Mouse (Mus musculus) olfactory bulb, adult 2 months (tissue): Measurements from ENCODE around the gene S100a5.

ENCODE experiments used
- CTCF ChIP-seq: fragments of 200-500 bp; IDR thresholded peaks from 2 replicates; pipeline ENCODE4 v1.5.1; 2012; ENCODE audit warnings: low read depth, mild to moderate bottlenecking, low read length, moderate library complexity; ENCODE audit not compliant: insufficient read depth
- POLR2A ChIP-seq: fragments of 200-500 bp; IDR thresholded peaks from 2 replicates; pipeline ENCODE4 v1.6.1; 2012; ENCODE audit warnings: mild to moderate bottlenecking, low read depth, low read length, moderate library complexity; ENCODE audit not compliant: insufficient read depth

- TF ChIP-seq CTCF (no peak), POLR2A (no peak)
Measured at GRCm38 (mm10) chr3:90586906-90587305, 21.4 kb upstream of the S100a5 start.
